27 mouse cellular contexts compared by ENCODE assay signal in genomic region chr2:120040991-120041390, GRCm38 (mm10).
"Had no signal": no experiment of that assay in that cellular context is flagged by ENCODE, and none has a peak within 500 bp of the region (broad histone marks: within the 10 kb centered on the region; RNA-seq: fewer than 3 reads in every experiment).

No protein-coding gene starts in this region.

- H3K27ac ChIP-seq: heart, adult 2 months; heart, embryonic 13.5 days; heart, embryonic 15.5 days; hindbrain, embryonic 12.5 days; hindbrain, embryonic 15.5 days; hindbrain, postnatal 0 days; kidney, embryonic 15.5 days; kidney, postnatal 0 days; limb, embryonic 13.5 days; limb, embryonic 15.5 days; liver, embryonic 12.5 days; liver, embryonic 14.5 days had no signal

- H3K4me3 ChIP-seq: heart, adult 2 months; heart, embryonic 13.5 days; heart, embryonic 15.5 days; hindbrain, embryonic 12.5 days; hindbrain, embryonic 15.5 days; kidney, embryonic 15.5 days; limb, embryonic 13.5 days; limb, embryonic 15.5 days; liver, embryonic 12.5 days had no signal

- H3K9me3 ChIP-seq: heart, embryonic 13.5 days; heart, embryonic 15.5 days; hindbrain, embryonic 12.5 days; hindbrain, embryonic 15.5 days; kidney, embryonic 15.5 days; limb, embryonic 13.5 days; limb, embryonic 15.5 days; liver, embryonic 12.5 days had no signal

- H3K9ac ChIP-seq: heart, embryonic 13.5 days; heart, embryonic 15.5 days; hindbrain, embryonic 12.5 days; hindbrain, embryonic 15.5 days; kidney, embryonic 15.5 days; limb, embryonic 13.5 days; limb, embryonic 15.5 days; liver, embryonic 12.5 days; liver, embryonic 14.5 days had no signal

- H3K27me3 ChIP-seq: heart, embryonic 13.5 days; heart, embryonic 15.5 days; hindbrain, embryonic 12.5 days; hindbrain, embryonic 15.5 days; kidney, embryonic 15.5 days; limb, embryonic 13.5 days; limb, embryonic 15.5 days had no signal

- ATAC-seq: hindbrain, postnatal 0 days; intestine, embryonic 16.5 days; liver, embryonic 12.5 days had no signal

- DNase-seq: gastrocnemius, postnatal 14 days; gastrocnemius, postnatal 36 days; heart, adult 11 months; heart, adult 2 months; heart, postnatal 14 days; heart, postnatal 36 days; kidney, adult 11 months; kidney, adult 2 months; kidney, adult 9 months; kidney, postnatal 14 days; kidney, postnatal 36 days; layer of hippocampus, adult 9-11 months; layer of hippocampus, postnatal 36 days; left cerebral cortex, postnatal 4 days had no signal

- H3K4me2 ChIP-seq: heart, embryonic 11.5 days; heart, embryonic 13.5 days; heart, embryonic 15.5 days; hindbrain, embryonic 12.5 days; hindbrain, embryonic 15.5 days; kidney, embryonic 15.5 days; limb, embryonic 13.5 days; limb, embryonic 15.5 days; liver, embryonic 12.5 days had no signal

- H3K4me1 ChIP-seq: hindbrain, embryonic 15.5 days had no signal
